ENCODE assay signal across 23 mouse cellular contexts in the genomic region with DNA sequence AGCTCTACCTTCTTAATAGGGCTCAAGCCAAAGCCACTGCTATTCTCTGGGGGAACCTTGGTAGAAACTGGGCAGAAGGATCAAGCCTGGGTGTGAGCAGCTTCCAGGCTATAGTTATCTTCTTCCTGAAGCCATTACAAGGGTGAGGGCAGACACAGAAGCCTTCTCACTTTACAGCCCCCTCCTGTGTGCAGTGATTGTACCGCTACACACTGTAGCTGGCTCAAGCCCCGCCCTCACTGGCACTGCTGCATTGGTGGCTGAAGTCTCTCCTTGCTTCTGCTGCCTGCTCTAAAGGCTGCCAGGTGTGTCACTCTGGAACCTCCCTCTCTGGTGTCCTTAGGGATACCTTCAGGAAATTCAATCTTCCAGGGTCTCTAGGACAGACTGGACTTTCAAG. TPM values are rescaled to one million over a fixed set of nuclear protein-coding genes. Genes with fewer than 3 reads are reported as not detected.
A peak's percentile ranks its signal among the peaks of the same experiment; 100 is the strongest.
DNase-seq lines count a peak whose midpoint lies in the region; ATAC-seq lines count a peak whose summit lies in the region.
"Had no signal": no experiment of that assay in that cellular context is flagged by ENCODE, and none has a peak within 500 bp of the region (broad histone marks: within the 10 kb centered on the region; RNA-seq: fewer than 3 reads in every experiment).

No protein-coding gene starts in this region.

- no peak overlapping the region for H3K4me2 ChIP-seq in hindbrain, embryonic 11.5 days (replicated peaks; ENCODE audit: low read depth, low read length)
- H3K4me2 ChIP-seq: embryonic facial prominence, embryonic 12.5 days; forebrain, embryonic 12.5 days had no signal

- H3K4me3 ChIP-seq in limb, embryonic 10.5 days: no peak overlapping the region
- no peak overlapping the region for H3K4me3 ChIP-seq in hindbrain, embryonic 11.5 days (ENCODE audit: low read depth, low read length)
- H3K4me3 ChIP-seq: embryonic facial prominence, embryonic 10.5 days; embryonic facial prominence, embryonic 12.5 days; erythroblast, embryonic 14.5 days; forebrain, embryonic 10.5 days; forebrain, embryonic 12.5 days had no signal

- H3K4me1 ChIP-seq in limb, embryonic 10.5 days: peaks cover 15% of the 10 kb centered on the region
- no peaks in the 10 kb centered on the region for H3K4me1 ChIP-seq in hindbrain, embryonic 11.5 days (replicated peaks; ENCODE audit: control insufficient read depth, insufficient read depth, low read length)

- H3K27me3 ChIP-seq in limb, embryonic 10.5 days (ENCODE audit: low read depth, poor library complexity, severe bottlenecking): no peaks in the 10 kb centered on the region
- H3K27me3 ChIP-seq in hindbrain, embryonic 11.5 days (ENCODE audit: control insufficient read depth, insufficient read depth, low read length): no peaks in the 10 kb centered on the region
- H3K27me3 ChIP-seq: embryonic facial prominence, embryonic 12.5 days had no signal

- H3K36me3 ChIP-seq in limb, embryonic 10.5 days: peaks cover 4% of the 10 kb centered on the region; the same call in 1 of the 2 replicates
- no peaks in the 10 kb centered on the region for H3K36me3 ChIP-seq in hindbrain, embryonic 11.5 days (ENCODE audit: control insufficient read depth, insufficient read depth, low read length)
- H3K36me3 ChIP-seq: embryonic facial prominence, embryonic 10.5 days; embryonic facial prominence, embryonic 12.5 days; forebrain, embryonic 10.5 days; forebrain, embryonic 12.5 days; G1E had no signal

- 59% methylated on average over 2 of the region's 2 CpGs for WGBS in limb, embryonic 10.5 days
- 52% methylated on average over 2 of the region's 2 CpGs for WGBS in hindbrain, embryonic 11.5 days

- no peaks in the 10 kb centered on the region for H3K9me3 ChIP-seq in limb, embryonic 10.5 days (replicated peaks)
- H3K9me3 ChIP-seq in hindbrain, embryonic 11.5 days (ENCODE audit: control insufficient read depth, low read length): no peaks in the 10 kb centered on the region
- H3K9me3 ChIP-seq: embryonic facial prominence, embryonic 12.5 days; G1E had no signal

- 0 out of 2 replicates have a peak, but pooled peaks have one; percentile 6 for ATAC-seq in erythroblast, adult 5-6 weeks (replicated peaks; ENCODE audit: low FRiP score, poor library complexity, severe bottlenecking)
- ATAC-seq in hindbrain, embryonic 11.5 days (ENCODE audit: low FRiP score): no peak
- ATAC-seq: activated CD4-positive, CD25-positive, alpha-beta regulatory T cell, adult 4 months; forebrain, embryonic 14.5 days; forebrain, embryonic 16.5 days; Patski had no signal

- DNase-seq in ES-CJ7 (ENCODE audit: low read depth, low spot score) (peak; percentile 69), R1 (ENCODE audit: low read depth, low spot score) (peak; percentile 72)
- DNase-seq in kidney, adult 9 months: no peak
- DNase-seq in limb, embryonic 10.5 days (ENCODE audit: low spot score): no peak
- DNase-seq in hindbrain, embryonic 11.5 days (ENCODE audit: low spot score): no peak
- DNase-seq: adrenal gland, adult 8-10 months; adrenal gland, postnatal 25 days; cerebellum, adult 11-12 months; cerebellum, adult 2 months; cerebellum, adult 9-10 months; cerebellum, postnatal 10 days; cerebellum, postnatal 25 days had no signal

- no peak overlapping the region for H3K27ac ChIP-seq in limb, embryonic 10.5 days
- no peak overlapping the region for H3K27ac ChIP-seq in hindbrain, embryonic 11.5 days (ENCODE audit: low read depth, low read length)
- H3K27ac ChIP-seq: embryonic facial prominence, embryonic 10.5 days; embryonic facial prominence, embryonic 12.5 days; forebrain, embryonic 10.5 days; forebrain, embryonic 12.5 days had no signal

- H3K9ac ChIP-seq in hindbrain, embryonic 11.5 days (ENCODE audit: low read depth, low read length): no peak overlapping the region
- H3K9ac ChIP-seq: embryonic facial prominence, embryonic 12.5 days; forebrain, embryonic 12.5 days had no signal

RNA-seq across cellular contexts. Expression of a gene that starts 5.1 kb away (rescaled TPM):
- 0.21 TPM in 1 of 2 replicates, not detected in the other for total RNA-seq in erythroblast, adult 5-6 weeks (2015; ENCODE audit: low replicate concordance)
- 0.34 and 0.70 TPM in 2 replicates for total RNA-seq in erythroblast, adult 5-6 weeks (2017; ENCODE audit: low replicate concordance)
- polyA plus RNA-seq in limb, embryonic 10.5 days (2016; fragmentation: Nextera tagmentation; extraction: Ambion mirVana): 5.0 and 6.8 TPM in 2 replicates
- polyA plus RNA-seq in hindbrain, embryonic 11.5 days (2014; fragmentation: Nextera tagmentation; extraction: Ambion mirVana): 14.5 and 17.7 TPM in 2 replicates

RNA-seq across cellular contexts. Expression of a gene that starts 29.6 kb away (rescaled TPM):
- 3.3 and 7.5 TPM in 2 replicates for total RNA-seq in erythroblast, adult 5-6 weeks (2015; ENCODE audit: low replicate concordance)
- 0.09 TPM in 1 of 2 replicates, not detected in the other for total RNA-seq in erythroblast, adult 5-6 weeks (2017; ENCODE audit: low replicate concordance)
- 47.0 and 48.5 TPM in 2 replicates for polyA plus RNA-seq in limb, embryonic 10.5 days (2016; fragmentation: Nextera tagmentation; extraction: Ambion mirVana)
- 26.1 and 34.6 TPM in 2 replicates for polyA plus RNA-seq in hindbrain, embryonic 11.5 days (2014; fragmentation: Nextera tagmentation; extraction: Ambion mirVana)

Comparison
In these comparisons a context has a peak if more than half of its experiments do, and no peak if none do; other contexts are left out.
1. DNase-seq: peak in ES-CJ7 (single experiment) and R1 (single experiment); none in kidney, adult 9 months (single experiment), limb, embryonic 10.5 days (single experiment) and hindbrain, embryonic 11.5 days (single experiment).